Mouse (Mus musculus) embryonic facial prominence, embryonic 11.5 days (tissue): Measurements from ENCODE around the gene Rnf212b. TPM values are rescaled to one million over a fixed set of nuclear protein-coding genes. Genes with fewer than 3 reads are reported as not detected.
"Not testable (repeated sequence)": the region's sequence is repeated elsewhere in the genome, so short reads cannot be mapped to it uniquely, and the experiment has no call there.

Source experiments
- ATAC-seq: fragments of 200-750 bp; cut with Nextera tagmentation; replicated peaks from 2 replicates; pipeline ENCODE4 v1.8.0; 2017; ENCODE audit warnings: low read depth; ENCODE audit not compliant: insufficient number of reproducible peaks, low FRiP score, low TSS enrichment
- DNase-seq: peaks from one replicate; pipeline ENCODE4 v3.0.0-alpha.2; 2015; ENCODE audit warnings: low spot score
- H3K27ac ChIP-seq: fragments of 300-500 bp; sonication (generic); replicated peaks from 2 replicates; pipeline ENCODE4 v1.5.1; 2014; ENCODE audit warnings: mild to moderate bottlenecking, low read depth, low read length, control low read depth
- H3K27me3 ChIP-seq: fragments of 300-500 bp; sonication (generic); 2 replicates; pipeline ENCODE4 v1.6.1; 2014; ENCODE audit warnings: mild to moderate bottlenecking, low read length, moderate library complexity, mixed read lengths; ENCODE audit not compliant: control insufficient read depth, insufficient read depth
- H3K36me3 ChIP-seq: fragments of 300-500 bp; sonication (generic); replicated peaks from 2 replicates; pipeline ENCODE4 v1.6.1; 2014; ENCODE audit warnings: low read depth, mild to moderate bottlenecking, low read length, moderate library complexity, mixed read lengths; ENCODE audit not compliant: control insufficient read depth, insufficient read depth
- H3K4me1 ChIP-seq: fragments of 300-500 bp; sonication (generic); 2 replicates; pipeline ENCODE4 v1.6.1; 2014; ENCODE audit warnings: low read length, mixed read lengths; ENCODE audit not compliant: control insufficient read depth, insufficient read depth
- H3K4me2 ChIP-seq: fragments of 300-500 bp; sonication (generic); 2 replicates; pipeline ENCODE4 v1.6.1; 2014; ENCODE audit warnings: low read depth, mild to moderate bottlenecking, control low read depth, low read length, moderate library complexity
- H3K4me3 ChIP-seq: fragments of 300-500 bp; sonication (generic); 2 replicates; pipeline ENCODE4 v1.5.1; 2014; ENCODE audit warnings: low read depth, low read length, control low read depth
- H3K9ac ChIP-seq: fragments of 300-500 bp; sonication (generic); replicated peaks from 2 replicates; pipeline ENCODE4 v1.6.1; 2014; ENCODE audit warnings: mild to moderate bottlenecking, control low read depth, low read length
- H3K9me3 ChIP-seq: fragments of 300-500 bp; sonication (generic); replicated peaks from 2 replicates; pipeline ENCODE4 v1.6.1; 2016; ENCODE audit warnings: mild to moderate bottlenecking, low read length, inconsistent platforms, mixed read lengths; ENCODE audit not compliant: control insufficient read depth
- WGBS: fragments of 180-500 bp; shearing (Covaris S2); extraction: QIAGEN DNeasy Blood & Tissue Kit; methylation state at CpG from one replicate; pipeline ENCODE4 v1.1.7; 2014; 5-methylcytosine and 5-hydroxymethylcytosine counted together
- polyA plus RNA-seq: library from polyadenylated mRNA; unstranded; fragments of >200 nt; fragmentation: Nextera tagmentation; extraction: Ambion mirVana; gene quantifications from 2 replicates; pipeline ENCODE4 v1.2.1, GENCODE M21; 2014

Gene Rnf212b
- not detected in 2 replicates for polyA plus RNA-seq

- Histone ChIP-seq H3K27me3 (no peaks in the 10 kb centered on the region), H3K9ac (no peak within 1 kb of the TSS), H3K27ac (no peak within 1 kb of the TSS), H3K4me2 (no peak within 1 kb of the TSS), H3K36me3 (no peaks in the 10 kb centered on the region), H3K4me1 (no peaks in the 10 kb centered on the region), H3K9me3 (no peaks in the 10 kb centered on the region), H3K4me3 (no peak within 1 kb of the TSS)
- WGBS, result 85% methylated on average over 29 of the region's 29 CpGs
- DNase-seq (no peak), ATAC-seq (no peak)
Measured at GRCm38 (mm10) chr14:54813991-54814390, at the start of gene Rnf212b. TSS of gene Rnf212b (plus strand) at chr14:54814141.

DNA sequence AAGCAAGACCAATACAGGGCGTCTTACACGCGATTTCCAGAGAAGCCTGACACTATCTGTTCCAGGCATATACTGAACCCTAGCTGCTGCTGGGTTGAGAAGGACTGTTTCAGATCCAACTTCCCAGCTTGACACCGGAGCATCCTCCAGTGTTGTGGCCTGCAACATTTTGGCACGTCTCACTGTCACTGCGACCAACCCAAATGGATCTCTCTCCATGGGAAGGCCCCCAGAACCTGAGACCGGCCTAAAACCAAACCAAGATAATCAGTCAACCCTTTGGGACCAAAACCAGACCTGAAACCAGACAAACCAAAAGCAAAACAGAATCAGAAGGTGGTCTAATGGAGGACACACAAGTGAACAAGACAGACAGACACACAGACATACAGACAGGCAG lies 47.0 kb upstream of the Rnf212b start:
- WGBS, result 81% methylated on average over 4 of the region's 7 CpGs
- not testable (repeated sequence) for H3K4me2 ChIP-seq, ATAC-seq, H3K4me1 ChIP-seq, H3K27me3 ChIP-seq, H3K27ac ChIP-seq, H3K9ac ChIP-seq, H3K4me3 ChIP-seq, DNase-seq, H3K9me3 ChIP-seq, H3K36me3 ChIP-seq

- Histone ChIP-seq H3K9ac (no peak overlapping the region), H3K27me3 (no peaks in the 10 kb centered on the region), H3K4me1 (no peaks in the 10 kb centered on the region), H3K36me3 (no peaks in the 10 kb centered on the region), H3K4me3 (no peak overlapping the region), H3K4me2 (no peak overlapping the region), H3K9me3 (no peaks in the 10 kb centered on the region), H3K27ac (no peak overlapping the region)
- no peak for DNase-seq
- 89% methylated on average over 10 of the region's 10 CpGs for WGBS
- no peak for ATAC-seq
Measured at GRCm38 (mm10) chr14:54768314-54769067, 45.5 kb upstream of the Rnf212b start.

GRCm38 (mm10) chr14:54769068-54769425 lies 44.9 kb upstream of the Rnf212b start:
- ATAC-seq, result no peak
- Histone ChIP-seq H3K27me3 (no peaks in the 10 kb centered on the region), H3K36me3 (no peaks in the 10 kb centered on the region), H3K27ac (no peak overlapping the region), H3K9ac (no peak overlapping the region), H3K4me3 (no peak overlapping the region), H3K9me3 (no peaks in the 10 kb centered on the region), H3K4me2 (no peak overlapping the region), H3K4me1 (no peaks in the 10 kb centered on the region)
- DNase-seq, result no peak
- 92% methylated on average over 5 of the region's 5 CpGs for WGBS

DNA sequence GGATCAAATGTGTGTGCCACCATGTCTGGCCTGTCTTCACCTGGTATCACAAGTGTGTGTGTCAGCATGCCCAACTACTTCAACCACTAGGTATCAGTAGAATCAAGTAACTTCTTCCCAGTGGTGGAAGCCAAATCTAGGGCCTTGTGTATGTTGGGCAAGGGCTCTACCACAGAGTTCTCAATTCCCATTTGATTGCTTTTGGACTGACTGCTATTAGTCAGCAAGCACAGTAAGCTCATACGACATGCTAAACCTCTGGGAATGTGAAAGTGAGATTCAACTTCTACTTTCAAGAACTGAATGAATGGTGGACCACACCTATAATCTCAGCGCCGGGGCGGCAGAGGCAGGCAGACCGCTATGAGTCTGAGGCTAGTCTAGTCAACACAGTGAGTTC lies 43.6 kb upstream of the Rnf212b start:
- no peaks in the 10 kb centered on the region for H3K27me3 ChIP-seq
- WGBS, result 97% methylated on average over 5 of the region's 5 CpGs
- H3K4me3 ChIP-seq, result no peak overlapping the region
- no peaks in the 10 kb centered on the region for H3K9me3 ChIP-seq
- H3K4me1 ChIP-seq, result no peaks in the 10 kb centered on the region
- no peak overlapping the region for H3K9ac ChIP-seq
- no peak for ATAC-seq
- H3K4me2 ChIP-seq, result no peak overlapping the region
- no peak overlapping the region for H3K27ac ChIP-seq
- H3K36me3 ChIP-seq, result no peaks in the 10 kb centered on the region
- no peak for DNase-seq

DNA sequence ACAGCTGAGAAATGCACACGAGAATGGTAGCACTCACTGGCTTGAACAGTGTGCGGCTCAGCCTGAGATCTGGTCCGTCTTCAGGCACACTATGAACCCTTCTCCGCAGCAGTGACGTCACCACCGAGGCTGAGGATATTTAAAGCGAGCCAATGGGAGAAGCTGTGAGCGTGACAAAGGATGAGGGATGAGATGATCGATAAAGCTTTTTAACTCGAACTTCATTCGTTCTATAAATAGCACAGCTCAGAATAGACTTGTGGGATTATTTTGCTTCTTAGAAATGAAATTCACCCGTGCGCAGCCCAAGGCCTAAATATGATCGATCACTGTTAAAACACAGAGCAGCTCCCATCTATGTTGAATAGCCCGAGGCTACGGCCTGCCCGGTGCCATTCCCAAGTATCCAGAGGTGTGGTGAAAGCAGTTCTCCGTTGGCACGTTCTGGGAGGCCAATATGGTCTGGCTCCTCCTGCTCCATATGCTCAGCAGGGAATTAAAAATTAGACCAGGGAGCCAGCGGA lies 41.5 kb upstream of the Rnf212b start:
- Histone ChIP-seq H3K36me3 (no peaks in the 10 kb centered on the region), H3K9ac (no peak overlapping the region), H3K27me3 (no peaks in the 10 kb centered on the region), H3K4me3 (no peak overlapping the region), H3K4me1 (no peaks in the 10 kb centered on the region), H3K9me3 (no peaks in the 10 kb centered on the region), H3K4me2 (no peak overlapping the region), H3K27ac (no peak overlapping the region)
- DNase-seq (no peak), ATAC-seq (no peak)
- WGBS, result 79% methylated on average over 20 of the region's 20 CpGs

DNA sequence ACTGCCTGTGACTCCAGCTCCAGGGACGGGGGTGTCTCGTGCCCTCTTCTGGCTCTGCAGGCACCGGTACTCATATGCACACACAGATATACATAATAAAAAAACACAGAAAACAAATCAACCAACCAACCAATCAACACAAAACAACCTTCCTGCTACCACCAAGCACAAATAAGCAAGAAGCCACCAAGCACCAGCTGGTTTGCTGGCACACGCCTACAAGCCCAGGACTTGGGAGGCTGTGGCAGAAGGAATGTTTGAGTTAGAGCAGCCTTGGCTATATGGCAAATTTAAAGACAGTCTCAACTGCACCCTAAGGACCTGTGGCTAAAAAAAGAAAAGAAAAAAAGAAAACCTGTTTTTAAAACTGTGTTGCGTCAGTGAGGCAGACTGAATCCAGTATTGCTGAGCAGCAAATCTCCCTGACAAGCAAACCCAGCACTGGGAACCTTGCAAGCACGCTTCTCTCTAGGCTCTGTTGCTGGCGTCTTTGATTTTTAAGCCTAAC lies 38.4 kb upstream of the Rnf212b start:
- ATAC-seq, result no peak
- 87% methylated on average over 7 of the region's 7 CpGs for WGBS

GRCm38 (mm10) chr14:54776768-54777167 lies 37.2 kb upstream of the Rnf212b start:
- H3K36me3 ChIP-seq, result no peaks in the 10 kb centered on the region
- H3K27me3 ChIP-seq, result peaks cover 6% of the 10 kb centered on the region
- no peak overlapping the region for H3K4me3 ChIP-seq
- H3K9ac ChIP-seq, result no peak overlapping the region
- no peak overlapping the region for H3K27ac ChIP-seq
- WGBS, result 92% methylated on average over 5 of the region's 5 CpGs
- ATAC-seq, result no peak
- H3K9me3 ChIP-seq, result no peaks in the 10 kb centered on the region
- H3K4me1 ChIP-seq, result no peaks in the 10 kb centered on the region
- no peak for DNase-seq
- no peak overlapping the region for H3K4me2 ChIP-seq

More for the DNA sequence above, 38.4 kb upstream of the Rnf212b start:
- no peak overlapping the region for H3K4me2 ChIP-seq
- peaks cover 6% of the 10 kb centered on the region for H3K27me3 ChIP-seq
- no peaks in the 10 kb centered on the region for H3K9me3 ChIP-seq
- H3K9ac ChIP-seq, result no peak overlapping the region
- no peak overlapping the region for H3K27ac ChIP-seq
- DNase-seq, result no peak
- H3K4me1 ChIP-seq, result no peaks in the 10 kb centered on the region
- no peak overlapping the region for H3K4me3 ChIP-seq
- H3K36me3 ChIP-seq, result no peaks in the 10 kb centered on the region
